17 mouse cellular contexts compared by ENCODE assay signal in genomic region chr8:119821691-119822090, GRCm38 (mm10).
"Had no signal": no experiment of that assay in that cellular context is flagged by ENCODE, and none has a peak within 500 bp of the region (broad histone marks: within the 10 kb centered on the region; RNA-seq: fewer than 3 reads in every experiment).

No protein-coding gene starts in this region.

- DNase-seq: lung, adult 2 months; lung, postnatal 14 days; lung, postnatal 36 days; right cerebral cortex, postnatal 14 days; thymus, adult 2 months; thymus, postnatal 25 days; thymus, postnatal 4 days had no signal

- ATAC-seq: lung, postnatal 0 days; midbrain, embryonic 13.5 days; midbrain, embryonic 15.5 days had no signal

- H3K9ac ChIP-seq: lung, embryonic 15.5 days; midbrain, embryonic 13.5 days; midbrain, embryonic 15.5 days; neural tube, embryonic 12.5 days; stomach, embryonic 15.5 days had no signal

- H3K27me3 ChIP-seq: lung, embryonic 15.5 days; midbrain, embryonic 13.5 days; midbrain, embryonic 15.5 days; neural tube, embryonic 12.5 days; stomach, embryonic 15.5 days had no signal

- H3K27ac ChIP-seq: lung, embryonic 15.5 days; macrophage; midbrain, embryonic 13.5 days; midbrain, embryonic 15.5 days; neural tube, embryonic 12.5 days; stomach, embryonic 15.5 days; stomach, postnatal 0 days had no signal

- H3K4me2 ChIP-seq: lung, embryonic 15.5 days; midbrain, embryonic 11.5 days; midbrain, embryonic 13.5 days; midbrain, embryonic 15.5 days; neural tube, embryonic 12.5 days; stomach, embryonic 15.5 days had no signal

- H3K9me3 ChIP-seq: lung, embryonic 15.5 days; midbrain, embryonic 13.5 days; midbrain, embryonic 15.5 days; neural tube, embryonic 12.5 days; stomach, embryonic 15.5 days had no signal

- H3K4me3 ChIP-seq: lung, embryonic 15.5 days; megakaryocyte, embryonic 14.5 days; midbrain, embryonic 13.5 days; midbrain, embryonic 15.5 days; neural tube, embryonic 12.5 days; stomach, embryonic 15.5 days had no signal
